ENCODE assay signal across 8 mouse cellular contexts in the genomic region with DNA sequence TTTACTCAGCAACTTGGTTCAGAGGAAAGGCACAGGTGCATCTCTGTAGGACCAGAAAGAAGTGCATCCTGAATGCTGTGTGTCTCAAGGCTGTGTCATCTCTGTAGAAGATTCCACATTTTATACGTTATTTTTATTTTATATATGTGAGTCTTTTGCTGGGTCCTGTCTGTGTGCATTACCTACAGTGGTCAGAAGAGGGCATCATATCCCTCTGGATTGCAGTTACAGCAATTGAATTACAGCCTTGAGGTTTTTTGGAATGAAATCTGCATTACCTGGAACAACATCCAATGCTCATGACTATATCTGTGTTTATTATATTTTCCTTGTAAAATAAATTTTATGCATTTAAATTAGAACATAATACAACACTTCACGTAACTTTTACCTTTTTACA. TPM values are rescaled to one million over a fixed set of nuclear protein-coding genes. Genes with fewer than 3 reads are reported as not detected.
A peak's percentile ranks its signal among the peaks of the same experiment; 100 is the strongest.
DNase-seq lines count a peak whose midpoint lies in the region; ATAC-seq and TF ChIP-seq lines count a peak whose summit lies in the region.
"Not testable (repeated sequence)": the region's sequence is repeated elsewhere in the genome, so short reads cannot be mapped to it uniquely, and the experiment has no call there.

No protein-coding gene starts in this region.

- not testable (repeated sequence) for H3K4me2 ChIP-seq in forebrain, postnatal 0 days (ENCODE audit: low read depth); hindbrain, postnatal 0 days (ENCODE audit: low read depth, low read length); lung, embryonic 14.5 days

- TF ChIP-seq CTCF in forebrain, postnatal 0 days (IDR thresholded peaks at IDR 0.05; ENCODE audit: low read depth), result peak; percentile 68
- TF ChIP-seq CTCF in hindbrain, postnatal 0 days (IDR thresholded peaks at IDR 0.05; ENCODE audit: low read depth), result peak; percentile 67
- TF ChIP-seq CTCF in lung, embryonic 14.5 days (IDR thresholded peaks at IDR 0.05; ENCODE audit: low read depth), result peak; percentile 67

- H3K27me3 ChIP-seq in forebrain, postnatal 0 days (ENCODE audit: insufficient read depth, low read length); hindbrain, postnatal 0 days (ENCODE audit: insufficient read depth, low read length); lung, embryonic 14.5 days (ENCODE audit: insufficient read depth, low read length): not testable (repeated sequence)

- H3K4me3 ChIP-seq in forebrain, postnatal 0 days (ENCODE audit: low read depth, low read length); hindbrain, postnatal 0 days (ENCODE audit: low read length); lung, embryonic 14.5 days (ENCODE audit: low read depth, low read length): not testable (repeated sequence)

- 72% methylated on average over 2 of the region's 2 CpGs for WGBS in forebrain, postnatal 0 days
- WGBS in hindbrain, postnatal 0 days, result 57% methylated on average over 2 of the region's 2 CpGs
- WGBS in lung, embryonic 14.5 days, result 69% methylated on average over 2 of the region's 2 CpGs

- not testable (repeated sequence) for H3K27ac ChIP-seq in forebrain, postnatal 0 days (ENCODE audit: low read depth, low read length); hindbrain, postnatal 0 days; lung, embryonic 14.5 days (ENCODE audit: low read depth)

- not testable (repeated sequence) for H3K36me3 ChIP-seq in forebrain, postnatal 0 days (ENCODE audit: insufficient read depth); hindbrain, postnatal 0 days (ENCODE audit: insufficient read depth, low read length); lung, embryonic 14.5 days (ENCODE audit: insufficient read depth)

- H3K9me3 ChIP-seq in forebrain, postnatal 0 days (ENCODE audit: low read length); hindbrain, postnatal 0 days (ENCODE audit: low read length); lung, embryonic 14.5 days (ENCODE audit: low read depth, low read length): not testable (repeated sequence)

- not testable (repeated sequence) for H3K9ac ChIP-seq in forebrain, postnatal 0 days; hindbrain, postnatal 0 days (replicated peaks; ENCODE audit: low read length); lung, embryonic 14.5 days

- peak; percentile 56 for DNase-seq in NIH3T3 (ENCODE audit: low read depth)
- peak; percentile 18 to 24 for DNase-seq in cerebellum, adult 18-20 months
- peak; percentile 29 for DNase-seq in forebrain, postnatal 0 days
- peak; percentile 66 for DNase-seq in hindbrain, postnatal 0 days (ENCODE audit: low spot score)
- peak; percentile 45 to 63 for DNase-seq in layer of hippocampus, postnatal 10 days (ENCODE audit: low spot score in 2 of 2)
- DNase-seq in lung, embryonic 14.5 days, result peak; percentile 76
- DNase-seq in retina, postnatal 1 day, result peak; percentile 25
- DNase-seq in urinary bladder, postnatal 25 days (ENCODE audit: low spot score), result peak; percentile 20

- not testable (repeated sequence) for ATAC-seq in forebrain, postnatal 0 days; hindbrain, postnatal 0 days; lung, embryonic 14.5 days (ENCODE audit: insufficient read depth)

- not testable (repeated sequence) for H3K4me1 ChIP-seq in forebrain, postnatal 0 days (ENCODE audit: insufficient read depth); hindbrain, postnatal 0 days (ENCODE audit: insufficient read depth, low read length); lung, embryonic 14.5 days (ENCODE audit: insufficient read depth)

RNA-seq across cellular contexts. Expression of a gene that starts 3.3 kb away (rescaled TPM):
- total RNA-seq in forebrain, postnatal 0 days (2014; rRNA removed), result 18.6 and 22.2 TPM in 2 replicates
- 18.4 and 18.7 TPM in 2 replicates for polyA plus RNA-seq in forebrain, postnatal 0 days (2015; fragmentation: Nextera tagmentation; extraction: Ambion mirVana)
- total RNA-seq in hindbrain, postnatal 0 days (2014; rRNA removed), result 7.2 and 14.1 TPM in 2 replicates
- 13.1 and 15.7 TPM in 2 replicates for polyA plus RNA-seq in hindbrain, postnatal 0 days (2015; fragmentation: Nextera tagmentation; extraction: Ambion mirVana)
- 10 to 100 TPM; 12.2 to 14.8 TPM for total RNA-seq in layer of hippocampus, postnatal 10 days (2021)
- 34.8 and 35.5 TPM in 2 replicates for polyA plus RNA-seq in lung, embryonic 14.5 days (2014; fragmentation: Nextera tagmentation; extraction: Ambion mirVana)

RNA-seq across cellular contexts. Expression of a gene that starts 21.8 kb away (rescaled TPM):
- total RNA-seq in forebrain, postnatal 0 days (2014; rRNA removed), result 6.6 and 8.1 TPM in 2 replicates
- 3.6 and 6.0 TPM in 2 replicates for polyA plus RNA-seq in forebrain, postnatal 0 days (2015; fragmentation: Nextera tagmentation; extraction: Ambion mirVana)
- 1.5 and 3.1 TPM in 2 replicates for total RNA-seq in hindbrain, postnatal 0 days (2014; rRNA removed)
- polyA plus RNA-seq in hindbrain, postnatal 0 days (2015; fragmentation: Nextera tagmentation; extraction: Ambion mirVana), result 4.3 and 4.8 TPM in 2 replicates
- 1 to 10 TPM; 5.3 to 6.9 TPM for total RNA-seq in layer of hippocampus, postnatal 10 days (2021)
- polyA plus RNA-seq in lung, embryonic 14.5 days (2014; fragmentation: Nextera tagmentation; extraction: Ambion mirVana), result 12.8 and 13.4 TPM in 2 replicates

Comparison
In these comparisons a context has a peak if more than half of its experiments do, and no peak if none do; other contexts are left out.
1. DNase-seq: peak in every context shown above with its lines; median percentile 76 in lung, embryonic 14.5 days; 66 in hindbrain, postnatal 0 days; 56 in NIH3T3; 54 in layer of hippocampus, postnatal 10 days; 29 in forebrain, postnatal 0 days; 25 in retina, postnatal 1 day; 21 in cerebellum, adult 18-20 months; 20 in urinary bladder, postnatal 25 days.